Mouse (Mus musculus) telencephalon, adult 2 months (tissue): ENCODE results near the gene Sh3bgr.

ENCODE experiments used
- DNase-seq: peaks from one replicate; pipeline ENCODE4 v3.0.0-alpha.2; 2011; ENCODE audit warnings: low read depth, low spot score

Sh3bgr gene

GRCm38 (mm10) chr16:96209789-96210188, 9.5 kb downstream of the Sh3bgr start:
- DNase-seq = no peak

- DNase-seq = no peak
Observed at GRCm38 (mm10) chr16:96210856-96211255, 10.6 kb downstream of the Sh3bgr start.

- no peak for DNase-seq
Observed at GRCm38 (mm10) chr16:96213027-96213426, 12.8 kb downstream of the Sh3bgr start.

GRCm38 (mm10) chr16:96221491-96221890, 21.2 kb downstream of the Sh3bgr start:
- no peak for DNase-seq

- no peak for DNase-seq
Observed at GRCm38 (mm10) chr16:96221959-96222358, 21.7 kb downstream of the Sh3bgr start.

GRCm38 (mm10) chr16:96222452-96222851, 22.2 kb downstream of the Sh3bgr start:
- DNase-seq = no peak

GRCm38 (mm10) chr16:96228438-96228837, 28.2 kb downstream of the Sh3bgr start:
- no peak for DNase-seq

- no peak for DNase-seq
Observed at GRCm38 (mm10) chr16:96229044-96229555, 28.9 kb downstream of the Sh3bgr start.

- DNase-seq = no peak
Observed at GRCm38 (mm10) chr16:96230411-96230810, 30.2 kb downstream of the Sh3bgr start.

- DNase-seq = no peak
Observed at GRCm38 (mm10) chr16:96231251-96231650, 31.0 kb downstream of the Sh3bgr start.

- no peak for DNase-seq
Observed at GRCm38 (mm10) chr16:96231974-96232373, 31.7 kb downstream of the Sh3bgr start.

GRCm38 (mm10) chr16:96233996-96234395, 33.7 kb downstream of the Sh3bgr start:
- no peak for DNase-seq

- DNase-seq = no peak
Observed at GRCm38 (mm10) chr16:96235366-96235970, 35.2 kb downstream of the Sh3bgr start, which contains the start of gene B3galt5. Gene B3galt5 (plus strand): TSS chr16:96235801.

- DNase-seq = no peak
Observed at GRCm38 (mm10) chr16:96244496-96244895, 44.2 kb downstream of the Sh3bgr start.

- DNase-seq = no peak
Observed at GRCm38 (mm10) chr16:96249635-96250034, 49.4 kb downstream of the Sh3bgr start.

- DNase-seq = no peak
Observed at GRCm38 (mm10) chr16:96252146-96252545, 51.9 kb downstream of the Sh3bgr start.

- no peak for DNase-seq
Observed at GRCm38 (mm10) chr16:96258429-96258828, 58.2 kb downstream of the Sh3bgr start.

GRCm38 (mm10) chr16:96271736-96272135, 71.5 kb downstream of the Sh3bgr start:
- no peak for DNase-seq

GRCm38 (mm10) chr16:96272929-96273619, 72.8 kb downstream of the Sh3bgr start:
- peak; percentile 51 for DNase-seq

GRCm38 (mm10) chr16:96276596-96276995, 76.3 kb downstream of the Sh3bgr start:
- no peak for DNase-seq
